9 mouse cellular contexts compared by ENCODE assay signal in genomic region chr6:115174845-115175244, GRCm38 (mm10). TPM values are rescaled to one million over a fixed set of nuclear protein-coding genes. Genes with fewer than 3 reads are reported as not detected.
DNase-seq lines count a peak whose midpoint lies in the region; ATAC-seq lines count a peak whose summit lies in the region.
"Had no signal": no experiment of that assay in that cellular context is flagged by ENCODE, and none has a peak within 500 bp of the region (broad histone marks: within the 10 kb centered on the region; RNA-seq: fewer than 3 reads in every experiment).

No protein-coding gene starts in this region.

- H3K27me3 ChIP-seq in hindbrain, embryonic 10.5 days (ENCODE audit: insufficient read depth, poor library complexity, severe bottlenecking) = no peaks in the 10 kb centered on the region
- no peaks in the 10 kb centered on the region for H3K27me3 ChIP-seq in hindbrain, embryonic 13.5 days
- no peaks in the 10 kb centered on the region for H3K27me3 ChIP-seq in limb, embryonic 10.5 days (ENCODE audit: low read depth, poor library complexity, severe bottlenecking)

- H3K27ac ChIP-seq in hindbrain, embryonic 10.5 days = no peak overlapping the region
- H3K27ac ChIP-seq in hindbrain, embryonic 13.5 days = no peak overlapping the region
- no peak overlapping the region for H3K27ac ChIP-seq in limb, embryonic 10.5 days

- no peak for ATAC-seq in hindbrain, embryonic 13.5 days (ENCODE audit: low FRiP score)

- H3K9me3 ChIP-seq in hindbrain, embryonic 10.5 days = no peaks in the 10 kb centered on the region
- no peaks in the 10 kb centered on the region for H3K9me3 ChIP-seq in hindbrain, embryonic 13.5 days
- no peaks in the 10 kb centered on the region for H3K9me3 ChIP-seq in limb, embryonic 10.5 days (replicated peaks)

- H3K4me2 ChIP-seq in hindbrain, embryonic 13.5 days = no peak overlapping the region

- peak; percentile 20 for DNase-seq in hindbrain, embryonic 10.5 days (ENCODE audit: low spot score)
- peak; percentile 39 for DNase-seq in A20 (ENCODE audit: low read depth, low spot score)
- peak; percentile 57 for DNase-seq in ZHBTc4 (ENCODE audit: low read depth, low spot score)
- DNase-seq in limb, embryonic 10.5 days (ENCODE audit: low spot score) = peak; percentile 35
- DNase-seq in layer of hippocampus, adult 8-10 months (ENCODE audit: low spot score in 2 of 2) = no peak
- DNase-seq in urinary bladder, postnatal 10 days (ENCODE audit: low spot score) = no peak
- no peak for DNase-seq in ovary, postnatal 14 days (ENCODE audit: low spot score)

- peaks cover 4% of the 10 kb centered on the region; the same call in 1 of the 2 replicates for H3K4me1 ChIP-seq in hindbrain, embryonic 10.5 days (replicated peaks)
- 0 out of 2 replicates have a peak, but pooled peaks cover 4% of the 10 kb centered on the region for H3K4me1 ChIP-seq in hindbrain, embryonic 13.5 days (replicated peaks)
- H3K4me1 ChIP-seq in limb, embryonic 10.5 days = no peaks in the 10 kb centered on the region

- 42% methylated on average over 3 of the region's 3 CpGs for WGBS in hindbrain, embryonic 10.5 days
- WGBS in hindbrain, embryonic 13.5 days = 37% methylated on average over 3 of the region's 3 CpGs
- WGBS in limb, embryonic 10.5 days = 43% methylated on average over 3 of the region's 3 CpGs

- no peak overlapping the region for H3K9ac ChIP-seq in hindbrain, embryonic 13.5 days

- H3K4me3 ChIP-seq in hindbrain, embryonic 10.5 days = no peak overlapping the region
- H3K4me3 ChIP-seq in hindbrain, embryonic 13.5 days = no peak overlapping the region
- no peak overlapping the region for H3K4me3 ChIP-seq in limb, embryonic 10.5 days

- no peaks in the 10 kb centered on the region for H3K36me3 ChIP-seq in hindbrain, embryonic 10.5 days
- H3K36me3 ChIP-seq in hindbrain, embryonic 13.5 days = no peaks in the 10 kb centered on the region
- H3K36me3 ChIP-seq in limb, embryonic 10.5 days = no peaks in the 10 kb centered on the region

RNA-seq across cellular contexts. Expression of gene Syn2, which starts 40.1 kb away (rescaled TPM):
- 4.6 and 4.7 TPM in 2 replicates for polyA plus RNA-seq in hindbrain, embryonic 10.5 days (2016; fragmentation: Nextera tagmentation; extraction: Ambion mirVana)
- polyA plus RNA-seq in hindbrain, embryonic 13.5 days (2015; fragmentation: Nextera tagmentation; extraction: Ambion mirVana) = 26.6 and 27.0 TPM in 2 replicates
- polyA plus RNA-seq in limb, embryonic 10.5 days (2016; fragmentation: Nextera tagmentation; extraction: Ambion mirVana) = 0.26 and 0.30 TPM in 2 replicates
- 100 to 1,000 TPM; 513 to 623 (median 572) TPM for total RNA-seq in layer of hippocampus, adult 8-10 months (2022)

RNA-seq across cellular contexts. Expression of gene Gm17482, which starts 52.3 kb away (rescaled TPM):
- not detected in 2 replicates for polyA plus RNA-seq in hindbrain, embryonic 10.5 days (2016; fragmentation: Nextera tagmentation; extraction: Ambion mirVana)
- not detected in 2 replicates for polyA plus RNA-seq in hindbrain, embryonic 13.5 days (2015; fragmentation: Nextera tagmentation; extraction: Ambion mirVana)
- polyA plus RNA-seq in limb, embryonic 10.5 days (2016; fragmentation: Nextera tagmentation; extraction: Ambion mirVana) = not detected in 2 replicates
- not detected for total RNA-seq in layer of hippocampus, adult 8-10 months (2022)
- total RNA-seq: left cerebral cortex, postnatal 36 days had no signal

Comparison
In these comparisons a context has a peak if more than half of its experiments do, and no peak if none do; other contexts are left out.
1. DNase-seq: peak in hindbrain, embryonic 10.5 days (single experiment), A20 (single experiment), ZHBTc4 (single experiment) and limb, embryonic 10.5 days (single experiment); none in layer of hippocampus, adult 8-10 months (0 of 2), urinary bladder, postnatal 10 days (single experiment) and ovary, postnatal 14 days (single experiment).